Mouse (Mus musculus): ENCODE measurements around the gene Mypn. TPM values are rescaled to one million over a fixed set of nuclear protein-coding genes. Genes with fewer than 3 reads are reported as not detected.

Mypn gene
- polyA plus RNA-seq, 1 experiment from 2014 or later = 0.10 TPM

- no peak for DNase-seq (ENCODE audit: low spot score)
- Histone ChIP-seq H3K27me3 (ENCODE audit: insufficient read depth, poor library complexity, severe bottlenecking) (peaks cover 23% of the 10 kb centered on the region), H3K9me3 (no peaks in the 10 kb centered on the region), H3K36me3 (no peaks in the 10 kb centered on the region), H3K4me1 (replicated peaks) (peaks cover 21% of the 10 kb centered on the region), H3K27ac (no peak overlapping the region), H3K4me3 (no peak overlapping the region)
- 90% methylated on average over 10 of the region's 10 CpGs for WGBS
Observed at GRCm38 (mm10) chr10:63086304-63086703, 117.4 kb downstream of the Mypn start.

GRCm38 (mm10) chr10:63065988-63066387 is 137.8 kb downstream of the Mypn start:
- Histone ChIP-seq H3K9me3 (0 out of 2 replicates have a peak, but pooled peaks cover 4% of the 10 kb centered on the region), H3K27ac (no peak overlapping the region), H3K4me3 (no peak overlapping the region), H3K27me3 (ENCODE audit: insufficient read depth, poor library complexity, severe bottlenecking) (no peaks in the 10 kb centered on the region), H3K4me1 (replicated peaks) (peaks cover 7% of the 10 kb centered on the region; the same call in 1 of the 2 replicates), H3K36me3 (no peaks in the 10 kb centered on the region)
- 6% methylated on average over 5 of the region's 5 CpGs for WGBS
- DNase-seq (ENCODE audit: low spot score) = peak; percentile 81

Other genes starting within 250 kb of the Mypn start
- 20.6 and 23.4 TPM in 2 replicates for gene Rufy2, start 223.7 kb downstream of the Mypn start, polyA plus RNA-seq (2016; fragmentation: Nextera tagmentation; extraction: Ambion mirVana)
- gene Hnrnph3, start 179.7 kb downstream of the Mypn start, polyA plus RNA-seq (2016; fragmentation: Nextera tagmentation; extraction: Ambion mirVana) = 193 and 201 TPM in 2 replicates
- 0.52 and 0.88 TPM in 2 replicates for gene Pbld2, start 179.6 kb downstream of the Mypn start, polyA plus RNA-seq (2016; fragmentation: Nextera tagmentation; extraction: Ambion mirVana)
- 1.6 and 2.0 TPM in 2 replicates for gene Pbld1, start 143.8 kb downstream of the Mypn start, polyA plus RNA-seq (2016; fragmentation: Nextera tagmentation; extraction: Ambion mirVana)
- gene Atoh7, start 104.3 kb downstream of the Mypn start, polyA plus RNA-seq (2016; fragmentation: Nextera tagmentation; extraction: Ambion mirVana) = 0.16 and 0.41 TPM in 2 replicates
- gene Herc4, start 39.9 kb upstream of the Mypn start, polyA plus RNA-seq (2016; fragmentation: Nextera tagmentation; extraction: Ambion mirVana) = 41.8 and 44.6 TPM in 2 replicates
- 4.9 and 6.7 TPM in 2 replicates for gene Sirt1, start 177.8 kb upstream of the Mypn start, polyA plus RNA-seq (2016; fragmentation: Nextera tagmentation; extraction: Ambion mirVana)
- 12.5 and 13.4 TPM in 2 replicates for gene Dnajc12, start 178.5 kb upstream of the Mypn start, polyA plus RNA-seq (2016; fragmentation: Nextera tagmentation; extraction: Ambion mirVana)
- gene Gm7075, start 217.8 kb upstream of the Mypn start, polyA plus RNA-seq (2016; fragmentation: Nextera tagmentation; extraction: Ambion mirVana) = not detected in 2 replicates
- gene Ctnna3, start 226.1 kb upstream of the Mypn start, polyA plus RNA-seq (2016; fragmentation: Nextera tagmentation; extraction: Ambion mirVana) = 0.07 and 0.21 TPM in 2 replicates

Data from hindbrain, embryonic 10.5 days (tissue).